Mouse (Mus musculus): ENCODE results near the gene Pfdn5. TPM values are rescaled to one million over a fixed set of nuclear protein-coding genes. Genes with fewer than 3 reads are reported as not detected.

Gene Pfdn5
- polyA plus RNA-seq, 1 experiment = 378 TPM

DNA sequence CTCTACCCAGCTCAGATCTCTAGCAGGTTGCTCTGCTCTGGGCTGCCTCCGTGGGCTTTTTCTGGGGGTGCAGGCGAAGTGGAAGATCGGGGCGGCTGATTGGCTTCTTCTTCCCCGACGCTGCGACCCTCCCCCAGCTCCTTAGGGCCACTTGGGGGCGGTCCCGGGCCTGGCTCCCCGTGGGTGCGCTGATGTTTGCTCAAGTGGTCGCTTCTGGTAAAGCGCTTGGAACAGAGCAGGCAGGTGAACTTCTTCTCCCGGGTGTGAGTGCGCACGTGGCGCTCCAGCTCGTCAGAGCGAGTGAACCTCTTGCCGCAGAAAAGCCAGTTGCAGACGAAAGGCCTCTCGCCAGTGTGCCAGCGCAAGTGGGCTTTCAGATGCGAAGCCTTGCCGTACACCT lies 32.2 kb downstream of the Pfdn5 start:
- no peak overlapping the region for H3K4me3 ChIP-seq (ENCODE audit: insufficient read depth, poor library complexity, severe bottlenecking)
- no peaks in the 10 kb centered on the region for H3K36me3 ChIP-seq (ENCODE audit: control insufficient read depth, insufficient read depth)
- H3K79me2 ChIP-seq (ENCODE audit: control insufficient read depth, insufficient read depth) = no peaks in the 10 kb centered on the region
- H3ac ChIP-seq (ENCODE audit: control insufficient read depth, insufficient read length, low read depth) = no peak overlapping the region
- H3K27me3 ChIP-seq (ENCODE audit: control insufficient read depth, insufficient read depth, insufficient read length) = no peaks in the 10 kb centered on the region
- no peak for TF ChIP-seq MYOD1 (IDR thresholded peaks at IDR 0.05; ENCODE audit: control insufficient read depth, insufficient read length, low read depth)
- H3K79me3 ChIP-seq (ENCODE audit: low read depth) = no peaks in the 10 kb centered on the region

DNA sequence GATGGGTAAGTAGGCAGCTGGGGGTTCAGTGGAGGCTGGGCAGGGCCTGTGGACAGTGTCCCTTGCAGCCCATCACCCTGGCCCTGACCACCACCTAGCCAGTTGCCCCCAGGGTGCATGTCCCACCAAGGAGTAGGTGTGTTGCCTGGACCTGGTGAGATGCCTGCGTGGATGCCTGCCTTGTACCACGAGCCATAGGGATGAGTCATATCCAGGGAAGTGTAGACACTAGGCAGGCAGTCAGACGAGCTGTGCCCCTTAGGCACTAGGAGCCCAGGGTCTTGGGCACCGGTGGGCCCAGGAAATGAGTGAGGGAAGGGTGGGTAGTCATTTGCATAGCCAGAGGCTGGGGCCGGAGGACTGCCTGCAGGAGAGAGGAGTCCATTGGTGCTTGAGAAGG lies 32.9 kb downstream of the Pfdn5 start:
- no peaks in the 10 kb centered on the region for H3K36me3 ChIP-seq (ENCODE audit: control insufficient read depth, insufficient read depth)
- TF ChIP-seq CEBPB (IDR thresholded peaks at IDR 0.05; ENCODE audit: low read depth) (no peak), MYOD1 (IDR thresholded peaks at IDR 0.05; ENCODE audit: control insufficient read depth, insufficient read length, low read depth) (no peak), MAX (IDR thresholded peaks at IDR 0.05) (no peak), USF1 (IDR thresholded peaks at IDR 0.05; ENCODE audit: low read depth) (no peak), FOSL1 (IDR thresholded peaks at IDR 0.05; ENCODE audit: insufficient read depth, low read length, poor library complexity, severe bottlenecking) (no peak), CTCF (IDR thresholded peaks at IDR 0.05; ENCODE audit: control insufficient read depth, insufficient read depth, insufficient read length) (no peak), MYOG (IDR thresholded peaks at IDR 0.05; ENCODE audit: control insufficient read depth, extremely low read depth, insufficient read length) (no peak)
- H3K4me3 ChIP-seq (ENCODE audit: insufficient read depth, poor library complexity, severe bottlenecking) = no peak overlapping the region
- no peaks in the 10 kb centered on the region for H3K79me2 ChIP-seq (ENCODE audit: control insufficient read depth, insufficient read depth)
- no peaks in the 10 kb centered on the region for H3K79me3 ChIP-seq (ENCODE audit: low read depth)
- H3ac ChIP-seq (ENCODE audit: control insufficient read depth, insufficient read length, low read depth) = no peak overlapping the region
- no peaks in the 10 kb centered on the region for H3K27me3 ChIP-seq (ENCODE audit: control insufficient read depth, insufficient read depth, insufficient read length)

DNA sequence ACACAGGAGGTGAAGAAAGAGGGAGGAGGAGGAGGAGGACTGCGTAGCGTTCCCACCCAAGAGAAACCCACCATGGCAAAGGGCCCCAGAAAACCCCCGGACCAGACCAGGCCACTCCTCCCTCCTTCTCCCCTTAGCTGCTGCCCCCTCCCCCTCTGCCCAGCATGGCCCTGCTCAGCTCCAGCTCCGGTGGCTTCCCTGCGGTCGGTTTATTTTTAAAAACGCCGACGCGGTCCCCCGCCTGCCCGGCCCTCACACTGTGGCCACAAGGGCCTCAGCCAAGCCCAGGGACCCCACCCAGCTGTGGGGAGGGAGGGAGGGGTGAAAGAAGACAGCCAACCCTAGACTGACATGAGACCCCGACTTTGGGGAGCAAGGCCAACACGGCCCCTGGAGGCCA lies 36.7 kb downstream of the Pfdn5 start:
- no peaks in the 10 kb centered on the region for H3K79me2 ChIP-seq (ENCODE audit: control insufficient read depth, insufficient read depth)
- H3K4me3 ChIP-seq (ENCODE audit: insufficient read depth, poor library complexity, severe bottlenecking) = no peak overlapping the region
- TF ChIP-seq CEBPB (IDR thresholded peaks at IDR 0.05; ENCODE audit: low read depth) (no peak), MYOG (IDR thresholded peaks at IDR 0.05; ENCODE audit: control insufficient read depth, extremely low read depth, insufficient read length) (no peak), CTCF (IDR thresholded peaks at IDR 0.05; ENCODE audit: control insufficient read depth, insufficient read depth, insufficient read length) (no peak), FOSL1 (IDR thresholded peaks at IDR 0.05; ENCODE audit: insufficient read depth, low read length, poor library complexity, severe bottlenecking) (no peak), USF1 (IDR thresholded peaks at IDR 0.05; ENCODE audit: low read depth) (no peak), MAX (IDR thresholded peaks at IDR 0.05) (no peak), MYOD1 (IDR thresholded peaks at IDR 0.05; ENCODE audit: control insufficient read depth, insufficient read length, low read depth) (no peak)
- H3K27me3 ChIP-seq (ENCODE audit: control insufficient read depth, insufficient read depth, insufficient read length) = no peaks in the 10 kb centered on the region
- H3K79me3 ChIP-seq (ENCODE audit: low read depth) = no peaks in the 10 kb centered on the region
- H3K36me3 ChIP-seq (ENCODE audit: control insufficient read depth, insufficient read depth) = no peaks in the 10 kb centered on the region
- H3ac ChIP-seq (ENCODE audit: control insufficient read depth, insufficient read length, low read depth) = no peak overlapping the region

DNA sequence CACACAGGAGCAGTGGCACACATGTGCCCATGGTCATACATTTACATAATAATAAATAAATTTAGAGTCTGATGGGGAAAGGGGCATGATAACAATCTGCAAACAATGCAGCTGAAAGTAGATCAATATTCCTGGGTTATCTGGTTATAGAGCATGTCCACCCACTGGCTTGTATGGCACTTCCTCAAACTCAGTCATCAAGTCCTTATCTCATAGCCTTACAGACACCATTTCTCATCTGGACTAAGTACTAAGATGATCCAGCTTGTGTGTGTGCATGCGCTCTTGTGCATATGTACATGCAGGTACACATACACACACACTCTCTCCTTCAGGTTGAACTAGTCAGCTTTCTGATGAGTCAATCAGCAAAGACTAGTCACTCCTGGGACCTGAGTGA lies 38.8 kb downstream of the Pfdn5 start:
- TF ChIP-seq USF1 (IDR thresholded peaks at IDR 0.05; ENCODE audit: low read depth) (no peak), FOSL1 (IDR thresholded peaks at IDR 0.05; ENCODE audit: insufficient read depth, low read length, poor library complexity, severe bottlenecking) (no peak), MYOD1 (IDR thresholded peaks at IDR 0.05; ENCODE audit: control insufficient read depth, insufficient read length, low read depth) (no peak), MYOG (IDR thresholded peaks at IDR 0.05; ENCODE audit: control insufficient read depth, extremely low read depth, insufficient read length) (no peak), CTCF (IDR thresholded peaks at IDR 0.05; ENCODE audit: control insufficient read depth, insufficient read depth, insufficient read length) (no peak), CEBPB (IDR thresholded peaks at IDR 0.05; ENCODE audit: low read depth) (no peak), MAX (IDR thresholded peaks at IDR 0.05) (no peak)
- Histone ChIP-seq H3K27me3 (ENCODE audit: control insufficient read depth, insufficient read depth, insufficient read length) (no peaks in the 10 kb centered on the region), H3ac (ENCODE audit: control insufficient read depth, insufficient read length, low read depth) (no peak overlapping the region), H3K4me3 (ENCODE audit: insufficient read depth, poor library complexity, severe bottlenecking) (no peak overlapping the region), H3K79me3 (ENCODE audit: low read depth) (no peaks in the 10 kb centered on the region), H3K36me3 (ENCODE audit: control insufficient read depth, insufficient read depth) (no peaks in the 10 kb centered on the region), H3K79me2 (ENCODE audit: control insufficient read depth, insufficient read depth) (no peaks in the 10 kb centered on the region)

DNA sequence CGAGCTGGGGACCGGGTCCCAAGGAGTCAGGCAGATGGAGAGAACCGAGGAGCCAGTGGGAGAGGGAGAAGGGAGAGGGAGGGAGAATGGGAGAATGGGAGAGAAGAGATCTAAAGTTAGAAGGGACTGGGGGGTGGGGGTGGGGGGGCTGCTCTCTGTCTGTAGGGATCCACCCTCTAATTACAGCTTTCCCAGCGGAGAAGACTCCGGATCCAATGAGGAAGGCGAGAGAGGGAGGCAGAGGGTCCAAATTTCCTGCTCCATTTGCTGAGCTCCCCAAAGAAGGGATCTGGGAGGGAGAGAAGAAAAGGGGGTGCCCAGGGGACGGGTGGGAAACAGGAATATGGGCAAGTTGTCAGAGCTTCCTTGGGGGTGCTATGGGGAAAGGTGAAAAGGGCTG lies 40.3 kb downstream of the Pfdn5 start:
- no peak overlapping the region for H3ac ChIP-seq (ENCODE audit: control insufficient read depth, insufficient read length, low read depth)
- no peaks in the 10 kb centered on the region for H3K79me2 ChIP-seq (ENCODE audit: control insufficient read depth, insufficient read depth)
- no peak for TF ChIP-seq MAX (IDR thresholded peaks at IDR 0.05)
- TF ChIP-seq FOSL1 (IDR thresholded peaks at IDR 0.05; ENCODE audit: insufficient read depth, low read length, poor library complexity, severe bottlenecking) = no peak
- no peak for TF ChIP-seq MYOD1 (IDR thresholded peaks at IDR 0.05; ENCODE audit: control insufficient read depth, insufficient read length, low read depth)
- no peak for TF ChIP-seq MYOG (IDR thresholded peaks at IDR 0.05; ENCODE audit: control insufficient read depth, extremely low read depth, insufficient read length)
- TF ChIP-seq CTCF (IDR thresholded peaks at IDR 0.05; ENCODE audit: control insufficient read depth, insufficient read depth, insufficient read length) = no peak
- no peak for TF ChIP-seq USF1 (IDR thresholded peaks at IDR 0.05; ENCODE audit: low read depth)
- TF ChIP-seq CEBPB (IDR thresholded peaks at IDR 0.05; ENCODE audit: low read depth) = no peak
- H3K36me3 ChIP-seq (ENCODE audit: control insufficient read depth, insufficient read depth) = no peaks in the 10 kb centered on the region
- no peaks in the 10 kb centered on the region for H3K79me3 ChIP-seq (ENCODE audit: low read depth)
- H3K27me3 ChIP-seq (ENCODE audit: control insufficient read depth, insufficient read depth, insufficient read length) = no peaks in the 10 kb centered on the region
- H3K4me3 ChIP-seq (ENCODE audit: insufficient read depth, poor library complexity, severe bottlenecking) = peak overlapping the region; percentile 18

DNA sequence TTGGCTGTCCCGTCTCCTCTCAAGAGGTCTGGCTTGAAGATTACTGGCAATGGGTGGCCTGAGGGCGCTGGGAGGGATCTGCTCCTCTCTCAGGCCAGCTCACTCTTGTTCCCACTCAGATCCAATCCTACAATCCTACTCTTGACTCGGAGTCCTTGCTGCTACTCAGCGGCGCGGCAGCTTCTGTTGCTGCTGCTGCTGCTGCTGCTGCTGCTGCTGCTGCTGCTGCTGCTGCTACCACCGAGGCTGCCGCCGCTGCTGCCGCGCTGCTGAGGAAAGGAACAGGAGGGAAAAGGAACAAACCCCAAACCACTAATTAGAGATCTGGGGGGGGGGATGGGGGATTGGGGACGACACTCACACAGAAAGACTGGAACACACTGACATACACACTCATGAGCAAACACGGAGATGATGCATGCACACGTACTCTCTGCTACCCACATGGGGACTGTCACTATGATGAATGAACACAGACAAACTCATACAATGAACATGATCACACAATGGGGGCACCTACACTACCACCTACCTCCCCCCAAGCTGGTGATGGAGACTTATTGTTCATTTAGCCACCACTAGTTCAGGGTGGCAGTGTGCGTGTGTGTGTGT lies 40.9 kb downstream of the Pfdn5 start, which contains the start of gene Sp7:
Sp7 (minus strand) TSS at position 450 of the 612 bp plus-strand sequence.
- H3K4me3 ChIP-seq (ENCODE audit: insufficient read depth, poor library complexity, severe bottlenecking) = peak within 1 kb of the TSS; percentile 18
- H3K27me3 ChIP-seq (ENCODE audit: control insufficient read depth, insufficient read depth, insufficient read length) = no peaks in the 10 kb centered on the region
- H3ac ChIP-seq (ENCODE audit: control insufficient read depth, insufficient read length, low read depth) = peak within 1 kb of the TSS; percentile 59
- H3K79me2 ChIP-seq (ENCODE audit: control insufficient read depth, insufficient read depth) = no peaks in the 10 kb centered on the region
- no peaks in the 10 kb centered on the region for H3K36me3 ChIP-seq (ENCODE audit: control insufficient read depth, insufficient read depth)
- TF ChIP-seq CEBPB (IDR thresholded peaks at IDR 0.05; ENCODE audit: low read depth) (no peak), MAX (IDR thresholded peaks at IDR 0.05) (no peak), USF1 (IDR thresholded peaks at IDR 0.05; ENCODE audit: low read depth) (no peak), FOSL1 (IDR thresholded peaks at IDR 0.05; ENCODE audit: insufficient read depth, low read length, poor library complexity, severe bottlenecking) (no peak), CTCF (IDR thresholded peaks at IDR 0.05; ENCODE audit: control insufficient read depth, insufficient read depth, insufficient read length) (no peak), MYOG (IDR thresholded peaks at IDR 0.05; ENCODE audit: control insufficient read depth, extremely low read depth, insufficient read length) (no peak), MYOD1 (IDR thresholded peaks at IDR 0.05; ENCODE audit: control insufficient read depth, insufficient read length, low read depth) (no peak)
- no peaks in the 10 kb centered on the region for H3K79me3 ChIP-seq (ENCODE audit: low read depth)
